Mouse (Mus musculus) B cell, adult 2 months (primary cell): Measurements from ENCODE around the gene Naa35.
A peak's percentile ranks its signal among the peaks of the same experiment; 100 is the strongest.

ENCODE experiments used
- DNase-seq, 2 experiments: peaks; one replicate each; pipeline ENCODE4 v3.0.0; 2022

Gene Naa35

GRCm38 (mm10) chr13:59674761-59675150 lies 89.7 kb downstream of the Naa35 start:
- DNase-seq: peak; percentile 14 to 26

- DNase-seq: peak; percentile 51 to 59
Observed at GRCm38 (mm10) chr13:59675151-59676011, 90.3 kb downstream of the Naa35 start, which contains the start of gene Golm1. Gene Golm1, minus strand, starts transcription at chr13:59675811.

DNA sequence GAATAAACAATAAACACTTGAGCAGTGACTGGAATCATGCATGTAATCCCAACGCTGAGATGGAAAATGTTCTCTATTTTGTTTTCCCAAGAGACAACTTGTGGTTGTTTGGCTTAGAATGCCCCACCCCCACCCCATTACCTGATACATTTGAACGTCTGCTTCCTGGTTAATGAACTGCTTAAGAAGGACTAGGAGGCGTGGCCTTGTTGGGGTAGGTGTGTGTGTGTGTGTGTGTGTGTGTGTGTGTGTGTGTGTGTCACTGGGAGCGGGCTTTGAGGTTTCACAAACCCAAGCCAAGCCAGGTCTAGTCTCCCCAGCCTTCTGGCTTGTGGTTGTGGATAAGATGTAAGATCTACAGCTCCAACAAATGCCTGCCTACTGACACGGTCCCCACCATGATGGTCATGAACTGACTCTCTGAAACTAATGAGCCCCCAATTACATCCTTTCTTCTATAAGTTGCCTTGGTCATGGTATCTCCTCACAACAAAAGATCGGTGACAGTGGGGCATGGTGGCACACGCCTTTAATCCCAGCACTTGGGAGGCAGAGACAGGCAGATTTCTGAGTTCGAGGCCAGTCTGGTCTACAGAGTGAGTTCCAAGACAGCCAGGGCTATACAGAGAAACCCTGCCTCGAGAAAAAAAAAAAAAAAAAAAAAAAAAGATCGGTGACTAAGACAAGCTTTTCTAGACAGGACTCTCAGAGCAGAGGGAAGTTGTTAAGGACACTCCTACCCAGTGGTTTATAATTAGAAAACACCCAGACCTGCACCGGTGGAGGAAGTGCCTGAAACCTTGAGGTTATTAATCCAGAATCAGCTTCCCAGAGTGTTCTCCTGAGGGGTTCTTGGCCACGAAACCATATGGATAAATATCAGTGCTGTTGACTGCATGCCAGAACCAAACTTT lies 91.5 kb downstream of the Naa35 start:
- DNase-seq: peak; percentile 31 to 33

- DNase-seq: no peak
Observed at GRCm38 (mm10) chr13:59679306-59679705, 94.2 kb downstream of the Naa35 start.

DNA sequence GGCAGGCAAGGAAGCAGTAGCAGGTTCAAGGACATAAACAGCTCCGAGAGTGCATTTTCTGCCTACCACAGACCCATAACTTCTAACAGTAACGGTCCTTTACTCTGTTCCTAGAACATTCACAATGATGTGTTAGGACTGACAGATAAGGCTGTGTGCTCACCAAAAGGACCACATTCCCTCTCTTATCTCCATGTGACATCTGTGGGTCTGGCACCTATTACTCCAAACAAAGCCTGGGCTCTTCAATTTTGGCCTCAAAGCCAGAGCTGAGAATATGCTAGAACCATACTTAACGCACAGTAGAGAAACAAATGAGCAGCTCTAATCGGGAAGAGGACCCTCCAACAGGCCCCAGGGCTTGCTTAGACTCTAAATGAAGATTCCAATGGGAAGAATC lies 94.8 kb downstream of the Naa35 start:
- DNase-seq: no peak

GRCm38 (mm10) chr13:59682629-59683028 lies 97.6 kb downstream of the Naa35 start:
- DNase-seq: no peak

GRCm38 (mm10) chr13:59685236-59685635 lies 100.2 kb downstream of the Naa35 start:
- DNase-seq: no peak
